Mouse (Mus musculus): ENCODE data around the gene Bmpr1a. TPM values are rescaled to one million over a fixed set of nuclear protein-coding genes. Genes with fewer than 3 reads are reported as not detected.
"Not testable (repeated sequence)": the region's sequence is repeated elsewhere in the genome, so short reads cannot be mapped to it uniquely, and the experiment has no call there.

Bmpr1a gene
- polyA plus RNA-seq, 1 experiment from 2014 or later = 27.8 TPM

DNA sequence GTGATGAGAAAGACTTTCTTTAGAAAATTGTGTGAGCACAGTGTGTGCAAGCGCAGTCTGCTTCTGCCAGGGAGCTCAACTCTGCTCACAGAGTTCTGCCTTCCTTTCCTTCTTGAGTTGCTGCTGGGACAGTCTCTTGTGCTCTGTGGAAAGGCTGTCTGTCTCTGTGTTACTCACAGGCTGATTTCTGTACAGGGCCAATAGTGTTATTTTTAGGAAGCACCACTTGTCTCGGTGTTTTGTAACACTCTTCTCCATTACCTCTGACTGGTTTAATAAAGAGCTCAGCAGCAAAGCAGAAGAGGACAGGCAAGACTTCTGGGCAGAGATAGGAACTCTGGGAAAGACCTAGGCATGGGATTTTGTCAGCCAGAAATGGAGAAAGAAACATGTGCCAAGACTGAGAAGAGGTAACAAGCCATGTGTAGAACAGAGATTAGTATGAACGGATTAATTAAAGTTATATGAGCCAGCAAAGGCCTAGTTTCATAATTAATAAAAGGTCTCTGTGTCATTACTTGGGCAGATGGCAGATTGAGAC lies 62.5 kb downstream of the Bmpr1a start:
- no peak overlapping the region for H3K4me2 ChIP-seq (ENCODE audit: low read depth, low read length)
- H3K9ac ChIP-seq (ENCODE audit: low read length) = no peak overlapping the region
- H3K9me3 ChIP-seq (replicated peaks; ENCODE audit: control insufficient read depth, low read length) = no peaks in the 10 kb centered on the region
- ATAC-seq (replicated peaks; ENCODE audit: extremely low read depth, insufficient read depth, low FRiP score) = peak; percentile 62; the same call in 1 of the 2 replicates
- peaks cover 4% of the 10 kb centered on the region for H3K36me3 ChIP-seq (ENCODE audit: control insufficient read depth, insufficient read depth)
- peaks cover 22% of the 10 kb centered on the region for H3K4me1 ChIP-seq (ENCODE audit: control insufficient read depth, insufficient read depth, low read length)
- no peaks in the 10 kb centered on the region for H3K27me3 ChIP-seq (ENCODE audit: control insufficient read depth, insufficient read depth, low read length)
- H3K27ac ChIP-seq (ENCODE audit: low read length) = peak overlapping the region; percentile 78
- H3K4me3 ChIP-seq (ENCODE audit: low read length) = no peak overlapping the region
- WGBS = 52% methylated on average over 3 of the region's 3 CpGs

DNA sequence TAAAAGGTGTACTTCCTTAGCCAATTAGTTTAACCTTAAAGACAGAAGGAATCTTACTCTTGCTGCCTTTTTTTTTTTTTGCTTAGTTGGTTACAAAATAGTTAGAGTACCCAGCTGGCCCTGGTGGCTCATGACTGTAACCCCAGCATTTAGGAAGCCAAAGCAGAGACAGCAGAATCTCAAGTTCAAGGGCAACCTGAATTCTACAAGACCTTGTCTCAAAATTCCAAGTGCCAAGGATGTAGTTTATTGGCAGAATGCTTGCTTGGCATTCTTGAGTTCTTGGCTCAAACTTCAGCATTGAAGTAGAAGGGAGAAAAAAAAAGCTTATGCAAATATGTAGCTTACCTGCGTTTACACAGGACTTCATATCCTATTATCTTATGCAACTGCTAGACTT lies 74.1 kb downstream of the Bmpr1a start:
- no peak overlapping the region for H3K4me2 ChIP-seq (ENCODE audit: low read depth, low read length)
- no peak overlapping the region for H3K27ac ChIP-seq (ENCODE audit: low read length)
- WGBS = 85% methylated on average over 1 of the region's 1 CpGs
- no peaks in the 10 kb centered on the region for H3K27me3 ChIP-seq (ENCODE audit: control insufficient read depth, insufficient read depth, low read length)
- peaks cover 19% of the 10 kb centered on the region for H3K36me3 ChIP-seq (ENCODE audit: control insufficient read depth, insufficient read depth)
- H3K4me1 ChIP-seq (ENCODE audit: control insufficient read depth, insufficient read depth, low read length) = no peaks in the 10 kb centered on the region
- no peak overlapping the region for H3K9ac ChIP-seq (ENCODE audit: low read length)
- no peak for ATAC-seq (replicated peaks; ENCODE audit: extremely low read depth, insufficient read depth, low FRiP score)
- H3K4me3 ChIP-seq (ENCODE audit: low read length) = no peak overlapping the region
- H3K9me3 ChIP-seq (replicated peaks; ENCODE audit: control insufficient read depth, low read length) = no peaks in the 10 kb centered on the region

DNA sequence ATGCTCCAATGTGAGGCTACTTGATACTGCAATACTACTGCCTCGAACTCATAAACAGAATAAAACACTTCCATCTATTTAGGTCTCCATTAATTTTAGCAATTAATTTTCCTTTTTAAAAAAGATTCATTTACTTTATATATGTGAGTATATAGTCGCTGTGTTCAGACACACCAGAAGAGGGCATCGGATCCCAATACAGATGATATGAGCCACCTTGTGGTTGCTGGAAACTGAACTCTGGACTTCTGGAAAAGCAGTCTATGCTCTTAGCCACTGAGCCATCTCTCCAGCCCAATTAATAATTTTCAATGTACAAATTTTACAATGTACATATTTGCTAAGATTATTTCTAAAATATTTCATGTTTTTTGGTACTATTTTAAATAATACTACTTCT lies 74.9 kb downstream of the Bmpr1a start:
- Histone ChIP-seq H3K4me3 (ENCODE audit: low read length) (no peak overlapping the region), H3K27ac (ENCODE audit: low read length) (no peak overlapping the region), H3K4me2 (ENCODE audit: low read depth, low read length) (no peak overlapping the region), H3K36me3 (ENCODE audit: control insufficient read depth, insufficient read depth) (peaks cover 24% of the 10 kb centered on the region), H3K4me1 (ENCODE audit: control insufficient read depth, insufficient read depth, low read length) (no peaks in the 10 kb centered on the region), H3K9ac (ENCODE audit: low read length) (no peak overlapping the region), H3K9me3 (replicated peaks; ENCODE audit: control insufficient read depth, low read length) (no peaks in the 10 kb centered on the region), H3K27me3 (ENCODE audit: control insufficient read depth, insufficient read depth, low read length) (no peaks in the 10 kb centered on the region)
- ATAC-seq (replicated peaks; ENCODE audit: extremely low read depth, insufficient read depth, low FRiP score) = no peak
- 94% methylated on average over 3 of the region's 3 CpGs for WGBS

DNA sequence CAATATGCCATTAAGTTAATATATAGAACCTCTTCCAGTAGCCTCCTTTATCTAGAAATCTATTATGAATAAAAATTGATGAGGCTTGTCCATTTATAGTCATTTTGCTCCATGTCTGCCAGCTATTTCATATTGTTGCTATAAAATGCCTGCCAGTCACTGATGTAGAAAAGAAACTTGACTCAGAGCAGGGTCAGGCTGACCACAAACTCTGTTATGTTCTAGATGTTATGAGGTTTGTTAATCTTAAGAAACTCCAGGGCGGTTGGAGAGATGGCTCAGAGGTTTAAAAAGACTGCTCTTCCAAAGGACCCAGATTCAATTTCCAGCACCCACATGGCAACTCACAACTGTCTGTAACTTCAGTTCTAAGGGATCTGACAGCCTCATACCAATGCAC lies 82.1 kb downstream of the Bmpr1a start:
- Histone ChIP-seq H3K9me3 (replicated peaks; ENCODE audit: control insufficient read depth, low read length) (no peaks in the 10 kb centered on the region), H3K36me3 (ENCODE audit: control insufficient read depth, insufficient read depth) (peaks cover 44% of the 10 kb centered on the region), H3K9ac (ENCODE audit: low read length) (no peak overlapping the region), H3K4me2 (ENCODE audit: low read depth, low read length) (no peak overlapping the region), H3K27ac (ENCODE audit: low read length) (no peak overlapping the region), H3K4me3 (ENCODE audit: low read length) (no peak overlapping the region), H3K4me1 (ENCODE audit: control insufficient read depth, insufficient read depth, low read length) (no peaks in the 10 kb centered on the region), H3K27me3 (ENCODE audit: control insufficient read depth, insufficient read depth, low read length) (no peaks in the 10 kb centered on the region)
- no peak for ATAC-seq (replicated peaks; ENCODE audit: extremely low read depth, insufficient read depth, low FRiP score)
- 93% methylated on average over 1 of the region's 1 CpGs for WGBS

DNA sequence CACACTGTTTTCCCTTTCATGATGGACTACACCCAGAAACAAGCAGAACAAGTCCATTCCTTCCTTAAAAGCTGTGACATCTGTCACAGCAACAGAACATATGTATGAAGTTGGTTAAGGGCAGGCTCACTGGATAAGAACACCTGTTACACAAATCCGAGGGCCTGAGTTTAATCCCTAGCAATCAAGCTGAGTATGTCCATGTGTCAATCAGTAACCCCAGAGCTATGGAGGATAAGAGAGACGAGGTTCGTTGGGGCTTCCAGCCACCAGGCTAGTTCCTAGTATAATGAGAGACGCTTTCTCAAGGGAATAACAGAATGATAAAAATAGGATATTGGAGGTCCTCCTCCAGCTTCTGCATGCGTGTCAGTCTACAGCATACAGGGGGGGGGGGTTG lies 85.6 kb downstream of the Bmpr1a start:
- no peaks in the 10 kb centered on the region for H3K4me1 ChIP-seq (ENCODE audit: control insufficient read depth, insufficient read depth, low read length)
- H3K4me2 ChIP-seq (ENCODE audit: low read depth, low read length) = no peak overlapping the region
- no peak overlapping the region for H3K27ac ChIP-seq (ENCODE audit: low read length)
- no peak overlapping the region for H3K4me3 ChIP-seq (ENCODE audit: low read length)
- no peaks in the 10 kb centered on the region for H3K9me3 ChIP-seq (replicated peaks; ENCODE audit: control insufficient read depth, low read length)
- no peaks in the 10 kb centered on the region for H3K27me3 ChIP-seq (ENCODE audit: control insufficient read depth, insufficient read depth, low read length)
- H3K36me3 ChIP-seq (ENCODE audit: control insufficient read depth, insufficient read depth) = peaks cover 47% of the 10 kb centered on the region
- no peak overlapping the region for H3K9ac ChIP-seq (ENCODE audit: low read length)
- no peak for ATAC-seq (replicated peaks; ENCODE audit: extremely low read depth, insufficient read depth, low FRiP score)
- WGBS = 78% methylated on average over 5 of the region's 5 CpGs

DNA sequence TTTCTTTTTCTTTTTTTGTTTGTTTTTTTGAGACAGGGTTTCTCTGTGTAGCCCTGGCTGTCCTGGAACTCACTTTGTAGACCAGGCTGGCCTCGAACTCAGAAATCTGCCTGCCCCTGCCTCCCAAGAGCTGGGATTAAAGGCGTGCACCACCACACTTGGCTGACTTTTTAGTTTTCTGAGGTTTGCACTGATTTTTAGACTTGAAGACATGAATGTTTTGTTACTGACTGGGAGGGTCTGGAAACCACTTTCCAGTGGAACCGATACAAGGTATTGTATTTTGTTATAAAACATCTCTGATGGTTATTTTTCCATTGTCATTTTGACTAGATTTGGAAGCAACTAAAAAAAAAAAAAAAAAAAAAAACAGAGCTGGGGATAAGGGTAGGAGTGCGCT lies 86.2 kb downstream of the Bmpr1a start:
- WGBS = 91% methylated on average over 4 of the region's 4 CpGs
- not testable (repeated sequence) for H3K9ac ChIP-seq (ENCODE audit: low read length); H3K4me3 ChIP-seq (ENCODE audit: low read length); H3K9me3 ChIP-seq (replicated peaks; ENCODE audit: control insufficient read depth, low read length); H3K4me2 ChIP-seq (ENCODE audit: low read depth, low read length); H3K4me1 ChIP-seq (ENCODE audit: control insufficient read depth, insufficient read depth, low read length); H3K27me3 ChIP-seq (ENCODE audit: control insufficient read depth, insufficient read depth, low read length); H3K27ac ChIP-seq (ENCODE audit: low read length); ATAC-seq (replicated peaks; ENCODE audit: extremely low read depth, insufficient read depth, low FRiP score)
- peaks cover 45% of the 10 kb centered on the region for H3K36me3 ChIP-seq (ENCODE audit: control insufficient read depth, insufficient read depth)

DNA sequence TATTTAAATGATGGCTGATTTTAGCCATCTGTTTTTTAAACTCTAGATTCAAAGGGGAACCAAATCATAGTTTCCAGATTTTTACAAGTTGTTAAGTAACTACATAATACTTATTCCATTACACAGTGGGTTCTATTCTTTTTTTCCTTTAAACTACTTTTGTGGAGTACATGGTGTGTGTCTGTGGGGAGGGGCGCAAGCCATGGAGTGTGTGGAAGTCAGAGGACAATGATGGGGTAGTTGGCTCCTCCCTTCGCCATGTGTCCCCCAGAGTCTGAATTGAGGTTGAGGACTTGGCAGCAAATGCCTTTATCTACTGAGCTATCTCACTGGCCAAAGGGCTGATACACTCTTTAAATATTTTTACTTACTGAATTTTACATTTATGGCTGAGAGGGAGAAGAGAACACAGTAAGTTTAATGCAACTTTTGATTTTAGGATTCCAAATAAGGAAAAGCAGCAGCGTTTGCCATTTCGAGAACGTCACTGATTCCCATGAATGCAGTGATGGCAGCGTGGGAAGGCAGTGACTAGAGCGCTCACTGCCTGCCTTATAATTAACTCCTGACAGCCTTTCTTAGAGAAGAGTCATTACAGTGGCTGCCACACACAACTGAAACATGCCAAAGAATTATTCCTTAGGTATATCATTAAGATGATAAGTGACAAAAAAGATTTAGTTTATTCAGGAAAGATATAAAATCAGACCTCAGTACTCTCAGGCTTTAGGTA lies 90.8 kb downstream of the Bmpr1a start:
- Histone ChIP-seq H3K36me3 (ENCODE audit: control insufficient read depth, insufficient read depth) (peaks cover 43% of the 10 kb centered on the region), H3K27ac (ENCODE audit: low read length) (no peak overlapping the region), H3K9ac (ENCODE audit: low read length) (no peak overlapping the region), H3K4me1 (ENCODE audit: control insufficient read depth, insufficient read depth, low read length) (no peaks in the 10 kb centered on the region), H3K27me3 (ENCODE audit: control insufficient read depth, insufficient read depth, low read length) (no peaks in the 10 kb centered on the region), H3K9me3 (replicated peaks; ENCODE audit: control insufficient read depth, low read length) (no peaks in the 10 kb centered on the region), H3K4me2 (ENCODE audit: low read depth, low read length) (no peak overlapping the region), H3K4me3 (ENCODE audit: low read length) (no peak overlapping the region)
- ATAC-seq (replicated peaks; ENCODE audit: extremely low read depth, insufficient read depth, low FRiP score) = no peak
- 88% methylated on average over 7 of the region's 7 CpGs for WGBS

DNA sequence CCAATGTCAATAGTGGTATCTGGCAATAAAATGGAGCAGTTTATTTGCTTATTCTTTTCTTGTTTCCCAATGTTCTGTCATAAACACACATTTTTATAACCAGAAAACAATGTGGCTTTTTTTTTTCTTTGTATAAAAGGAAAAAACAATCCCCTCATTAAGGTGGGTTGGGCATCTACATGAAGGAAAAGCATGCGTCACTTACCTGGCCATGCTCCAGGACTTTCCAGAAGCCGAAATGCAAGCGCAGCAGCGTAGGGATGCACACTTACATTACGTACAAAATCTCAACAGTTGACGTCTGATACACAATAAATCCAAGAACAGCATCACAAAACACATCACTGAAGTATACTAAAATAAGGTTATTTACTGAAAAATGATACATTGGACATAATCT lies 92.4 kb downstream of the Bmpr1a start:
- Histone ChIP-seq H3K27ac (ENCODE audit: low read length) (no peak overlapping the region), H3K4me1 (ENCODE audit: control insufficient read depth, insufficient read depth, low read length) (no peaks in the 10 kb centered on the region), H3K27me3 (ENCODE audit: control insufficient read depth, insufficient read depth, low read length) (no peaks in the 10 kb centered on the region), H3K4me2 (ENCODE audit: low read depth, low read length) (no peak overlapping the region), H3K4me3 (ENCODE audit: low read length) (no peak overlapping the region), H3K36me3 (ENCODE audit: control insufficient read depth, insufficient read depth) (peaks cover 46% of the 10 kb centered on the region), H3K9me3 (replicated peaks; ENCODE audit: control insufficient read depth, low read length) (no peaks in the 10 kb centered on the region), H3K9ac (ENCODE audit: low read length) (no peak overlapping the region)
- WGBS = 91% methylated on average over 6 of the region's 6 CpGs
- no peak for ATAC-seq (replicated peaks; ENCODE audit: extremely low read depth, insufficient read depth, low FRiP score)

DNA sequence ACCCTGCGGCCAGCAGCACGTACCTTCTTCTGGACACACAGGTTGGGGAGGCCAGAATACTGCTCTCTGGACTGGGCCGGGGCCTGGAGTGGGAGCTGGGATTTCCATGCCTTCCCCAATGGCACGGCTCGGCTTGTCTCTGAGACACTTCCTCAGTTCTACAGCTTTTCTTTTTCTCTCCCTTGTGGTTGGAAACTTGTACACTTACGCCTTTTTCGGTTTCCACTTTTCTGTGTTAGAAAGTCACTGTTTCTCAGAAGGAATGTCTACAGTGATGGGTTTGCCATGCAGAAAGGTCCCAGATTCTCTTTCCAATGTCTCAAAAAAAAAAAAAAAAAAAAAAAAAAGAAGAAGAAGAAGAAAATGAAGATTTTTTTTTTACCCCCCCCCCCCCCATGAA lies 99.7 kb downstream of the Bmpr1a start:
- H3K27ac ChIP-seq (ENCODE audit: low read length) = no peak overlapping the region
- 94% methylated on average over 7 of the region's 7 CpGs for WGBS

More for the DNA sequence above, 99.7 kb downstream of the Bmpr1a start:
- Histone ChIP-seq H3K9ac (ENCODE audit: low read length) (no peak overlapping the region), H3K4me3 (ENCODE audit: low read length) (no peak overlapping the region), H3K36me3 (ENCODE audit: control insufficient read depth, insufficient read depth) (peaks cover 36% of the 10 kb centered on the region), H3K9me3 (replicated peaks; ENCODE audit: control insufficient read depth, low read length) (no peaks in the 10 kb centered on the region), H3K4me2 (ENCODE audit: low read depth, low read length) (no peak overlapping the region), H3K27me3 (ENCODE audit: control insufficient read depth, insufficient read depth, low read length) (no peaks in the 10 kb centered on the region), H3K4me1 (ENCODE audit: control insufficient read depth, insufficient read depth, low read length) (peaks cover 11% of the 10 kb centered on the region)
- no peak for ATAC-seq (replicated peaks; ENCODE audit: extremely low read depth, insufficient read depth, low FRiP score)

All from heart, embryonic 16.5 days (tissue).